8 mouse cellular contexts compared by ENCODE assay signal in genomic region chr11:50131801-50132201, GRCm38 (mm10). TPM values are rescaled to one million over a fixed set of nuclear protein-coding genes. Genes with fewer than 3 reads are reported as not detected.
DNase-seq lines count a peak whose midpoint lies in the region; ATAC-seq and TF ChIP-seq lines count a peak whose summit lies in the region.

No protein-coding gene starts in this region.

- no peaks in the 10 kb centered on the region for H3K9me3 ChIP-seq in lung, embryonic 16.5 days (ENCODE audit: control insufficient read depth, low read length)
- H3K9me3 ChIP-seq in hindbrain, embryonic 10.5 days, result no peaks in the 10 kb centered on the region
- H3K9me3 ChIP-seq in liver, embryonic 15.5 days (replicated peaks), result no peaks in the 10 kb centered on the region

- peak overlapping the region; percentile 85 for H3K4me3 ChIP-seq in lung, embryonic 16.5 days (ENCODE audit: low read length)
- H3K4me3 ChIP-seq in hindbrain, embryonic 10.5 days, result peak overlapping the region; percentile 91
- peak overlapping the region; percentile 74 for H3K4me3 ChIP-seq in liver, embryonic 15.5 days (replicated peaks)

- peak overlapping the region; percentile 99 for H3K9ac ChIP-seq in lung, embryonic 16.5 days (ENCODE audit: low read length)
- peak overlapping the region; percentile 93 for H3K9ac ChIP-seq in liver, embryonic 15.5 days

- ATAC-seq in lung, embryonic 16.5 days (ENCODE audit: low read depth), result no peak; the same call in 1 of the 2 replicates
- ATAC-seq in liver, embryonic 15.5 days (ENCODE audit: insufficient read depth), result no peak
- no peak for ATAC-seq in inflammation-experienced regulatory T-cells, adult 6 months

- DNase-seq in lung, postnatal 10 days, result no peak
- DNase-seq in brain, embryonic 14.5 days (ENCODE audit: low read depth), result peak; percentile 41
- peak; percentile 26 for DNase-seq in hindbrain, embryonic 10.5 days (ENCODE audit: low spot score)
- no peak for DNase-seq in right cerebral cortex, postnatal 25 days
- DNase-seq in left cerebral cortex, adult 8-10 months (ENCODE audit: low spot score in 2 of 2), result no peak

- H3K27ac ChIP-seq in lung, embryonic 16.5 days (ENCODE audit: low read length), result peak overlapping the region; percentile 88
- H3K27ac ChIP-seq in hindbrain, embryonic 10.5 days, result peak overlapping the region; percentile 98
- H3K27ac ChIP-seq in liver, embryonic 15.5 days (replicated peaks), result peak overlapping the region; percentile 85

- no peaks in the 10 kb centered on the region for H3K27me3 ChIP-seq in lung, embryonic 16.5 days (ENCODE audit: control insufficient read depth, insufficient read depth, low read depth, low read length)
- H3K27me3 ChIP-seq in hindbrain, embryonic 10.5 days (ENCODE audit: insufficient read depth, poor library complexity, severe bottlenecking), result no peaks in the 10 kb centered on the region
- no peaks in the 10 kb centered on the region for H3K27me3 ChIP-seq in liver, embryonic 15.5 days

- TF ChIP-seq CTCF in brain, embryonic 14.5 days (IDR thresholded peaks at IDR 0.05; ENCODE audit: borderline replicate concordance, extremely low read depth, insufficient read depth, insufficient read length), result no peak

- WGBS in lung, embryonic 16.5 days, result 3% methylated on average over 10 of the region's 10 CpGs
- 25% methylated on average over 10 of the region's 10 CpGs for WGBS in hindbrain, embryonic 10.5 days
- WGBS in liver, embryonic 15.5 days (ENCODE audit: insufficient replicate concordance), result 7% methylated on average over 10 of the region's 10 CpGs

- H3K4me2 ChIP-seq in lung, embryonic 16.5 days (ENCODE audit: low read depth, low read length), result peak overlapping the region; percentile 93
- peak overlapping the region; percentile 88 for H3K4me2 ChIP-seq in liver, embryonic 15.5 days

- no peak for TF ChIP-seq POLR2A in brain, embryonic 14.5 days (IDR thresholded peaks at IDR 0.05; ENCODE audit: borderline replicate concordance, extremely low read depth, insufficient read depth, insufficient read length, poor library complexity, severe bottlenecking)

- H3K4me1 ChIP-seq in lung, embryonic 16.5 days (replicated peaks; ENCODE audit: control insufficient read depth, insufficient read depth, low read length), result peaks cover 15% of the 10 kb centered on the region; the same call in 1 of the 2 replicates
- H3K4me1 ChIP-seq in hindbrain, embryonic 10.5 days (replicated peaks), result peaks cover 31% of the 10 kb centered on the region
- peaks cover 66% of the 10 kb centered on the region for H3K4me1 ChIP-seq in liver, embryonic 15.5 days (replicated peaks)

- peaks cover 7% of the 10 kb centered on the region for H3K36me3 ChIP-seq in lung, embryonic 16.5 days (ENCODE audit: control insufficient read depth, insufficient read depth, low read length)
- H3K36me3 ChIP-seq in hindbrain, embryonic 10.5 days, result peaks cover 13% of the 10 kb centered on the region
- H3K36me3 ChIP-seq in liver, embryonic 15.5 days (replicated peaks), result peaks cover 12% of the 10 kb centered on the region; the same call in 1 of the 2 replicates

RNA-seq across cellular contexts. Expression of gene Tbc1d9b, which starts 0.6 kb away (rescaled TPM):
- polyA plus RNA-seq in lung, embryonic 16.5 days (2015; fragmentation: Nextera tagmentation; extraction: Ambion mirVana), result 45.2 and 47.9 TPM in 2 replicates
- polyA plus RNA-seq in brain, embryonic 14.5 days (2012; rRNA removed), result 37.4 and 52.9 TPM in 2 replicates
- polyA plus RNA-seq in hindbrain, embryonic 10.5 days (2016; fragmentation: Nextera tagmentation; extraction: Ambion mirVana), result 39.3 and 40.9 TPM in 2 replicates
- polyA plus RNA-seq in liver, embryonic 15.5 days (2015; fragmentation: Nextera tagmentation; extraction: Ambion mirVana), result 11.7 and 13.6 TPM in 2 replicates
- 100 to 1,000 TPM; 125 to 140 (median 133) TPM for total RNA-seq in left cerebral cortex, adult 8-10 months (2022)
- 10 to 100 TPM; 18.4 to 23.5 (median 20.9) TPM for polyA plus RNA-seq in inflammation-experienced regulatory T-cells, adult 6 months (2017; shearing (Covaris generic))

RNA-seq across cellular contexts. Expression of gene Mrnip, which starts 42.4 kb away (rescaled TPM):
- polyA plus RNA-seq in lung, embryonic 16.5 days (2015; fragmentation: Nextera tagmentation; extraction: Ambion mirVana), result 16.1 and 19.5 TPM in 2 replicates
- 33.1 and 35.9 TPM in 2 replicates for polyA plus RNA-seq in brain, embryonic 14.5 days (2012; rRNA removed)
- polyA plus RNA-seq in hindbrain, embryonic 10.5 days (2016; fragmentation: Nextera tagmentation; extraction: Ambion mirVana), result 23.1 and 26.1 TPM in 2 replicates
- 7.6 and 8.4 TPM in 2 replicates for polyA plus RNA-seq in liver, embryonic 15.5 days (2015; fragmentation: Nextera tagmentation; extraction: Ambion mirVana)
- 10 to 100 TPM; 14.4 to 19.1 (median 15.7) TPM for total RNA-seq in left cerebral cortex, adult 8-10 months (2022)
- polyA plus RNA-seq in inflammation-experienced regulatory T-cells, adult 6 months (2017; shearing (Covaris generic)), result 10 to 100 TPM; 11.1 to 14.0 (median 12.5) TPM

Comparison
In these comparisons a context has a peak if more than half of its experiments do, and no peak if none do; other contexts are left out.
1. DNase-seq: peak in brain, embryonic 14.5 days (single experiment) and hindbrain, embryonic 10.5 days (single experiment); none in lung, postnatal 10 days (single experiment), right cerebral cortex, postnatal 25 days (single experiment) and left cerebral cortex, adult 8-10 months (0 of 2).
2. Peak in every context shown above with its lines, with median percentiles within 50 percentile points of each other: H3K27ac ChIP-seq and H3K4me3 ChIP-seq.